Mouse (Mus musculus): ENCODE measurements around the gene Gm49361. TPM values are rescaled to one million over a fixed set of nuclear protein-coding genes. Genes with fewer than 3 reads are reported as not detected.

The Gm49361 gene
- total RNA-seq, 2 experiments from 2014 or later: 3.3 to 3.4 TPM

GRCm38 (mm10) chr14:57629595-57629994, 116.3 kb downstream of the Gm49361 start:
- DNase-seq (ENCODE audit: low spot score in 2 of 2): no peak

DNA sequence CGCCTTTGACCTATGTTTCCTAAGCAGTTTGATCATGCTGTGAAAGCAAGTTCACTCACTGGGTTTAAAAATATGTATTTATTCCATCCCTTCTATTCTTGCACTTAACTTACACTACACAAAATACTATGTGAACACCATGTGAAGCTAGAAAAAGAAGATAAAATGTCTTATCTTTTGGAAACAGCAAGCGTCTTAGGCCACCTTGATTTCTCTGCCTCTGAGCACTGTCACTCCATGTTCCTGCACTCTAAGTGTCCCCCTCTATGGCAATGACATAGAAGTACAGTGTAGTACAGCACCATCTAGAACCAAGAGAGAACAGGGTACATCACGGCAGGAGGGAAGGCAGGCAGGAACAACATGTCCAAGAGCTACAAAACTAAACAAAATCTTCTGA, 123.0 kb downstream of the Gm49361 start:
- no peak for DNase-seq (ENCODE audit: low spot score in 2 of 2)

GRCm38 (mm10) chr14:57621699-57622098, 124.2 kb downstream of the Gm49361 start:
- DNase-seq (ENCODE audit: low spot score in 2 of 2): no peak

DNA sequence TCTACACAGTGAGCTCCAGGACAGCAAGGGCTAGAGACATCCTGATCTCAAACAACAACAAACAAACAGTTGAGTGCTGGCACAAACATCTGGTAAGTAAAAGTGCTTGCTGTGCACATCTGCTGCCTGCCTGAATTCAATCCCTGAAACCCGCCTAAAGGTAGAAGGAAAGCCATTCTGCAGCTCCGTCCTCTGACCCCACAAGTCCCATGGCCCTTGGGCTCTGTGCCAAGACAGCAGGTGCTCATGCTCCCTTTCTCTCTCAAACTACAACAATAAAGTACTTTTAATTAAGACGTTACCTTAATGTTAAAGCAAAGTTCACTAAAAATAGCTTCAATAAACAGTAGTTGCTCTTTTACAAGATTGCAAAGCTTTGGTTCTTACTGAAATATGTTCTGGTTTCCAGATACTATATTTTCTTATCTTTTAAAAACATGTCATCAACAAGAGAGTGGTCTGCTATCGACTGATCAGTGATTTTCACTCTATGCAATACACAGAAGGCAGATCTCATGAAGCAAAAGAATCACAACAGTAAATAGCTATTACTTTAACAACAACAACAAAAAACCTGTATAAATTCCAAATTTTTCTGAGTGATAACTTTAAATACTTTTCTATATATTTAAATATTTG, 125.2 kb downstream of the Gm49361 start:
- no peak for DNase-seq (ENCODE audit: low spot score in 2 of 2)

- DNase-seq (ENCODE audit: low spot score in 2 of 2): no peak
Observed at GRCm38 (mm10) chr14:57619487-57619886, 126.4 kb downstream of the Gm49361 start.

DNA sequence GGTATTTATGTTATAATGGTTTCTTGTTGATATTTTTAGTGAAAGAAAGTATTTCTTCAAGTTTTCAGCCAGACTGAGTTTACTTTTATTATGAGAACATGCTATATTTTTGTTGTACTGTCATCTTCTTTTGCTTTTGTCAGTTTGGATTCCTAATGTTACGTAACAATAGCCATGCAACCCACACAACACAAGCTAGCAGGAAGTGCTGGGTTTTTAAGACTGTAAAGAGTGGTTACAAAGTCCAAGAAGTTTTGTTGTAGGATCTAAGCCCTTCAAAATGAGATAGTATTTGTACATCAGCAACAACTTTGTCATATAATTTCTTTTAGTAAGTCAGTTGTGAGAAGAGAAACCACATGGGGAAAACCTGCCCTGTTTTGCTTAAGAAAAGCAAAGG, 128.2 kb downstream of the Gm49361 start:
- no peak for DNase-seq (ENCODE audit: low spot score in 2 of 2)

DNA sequence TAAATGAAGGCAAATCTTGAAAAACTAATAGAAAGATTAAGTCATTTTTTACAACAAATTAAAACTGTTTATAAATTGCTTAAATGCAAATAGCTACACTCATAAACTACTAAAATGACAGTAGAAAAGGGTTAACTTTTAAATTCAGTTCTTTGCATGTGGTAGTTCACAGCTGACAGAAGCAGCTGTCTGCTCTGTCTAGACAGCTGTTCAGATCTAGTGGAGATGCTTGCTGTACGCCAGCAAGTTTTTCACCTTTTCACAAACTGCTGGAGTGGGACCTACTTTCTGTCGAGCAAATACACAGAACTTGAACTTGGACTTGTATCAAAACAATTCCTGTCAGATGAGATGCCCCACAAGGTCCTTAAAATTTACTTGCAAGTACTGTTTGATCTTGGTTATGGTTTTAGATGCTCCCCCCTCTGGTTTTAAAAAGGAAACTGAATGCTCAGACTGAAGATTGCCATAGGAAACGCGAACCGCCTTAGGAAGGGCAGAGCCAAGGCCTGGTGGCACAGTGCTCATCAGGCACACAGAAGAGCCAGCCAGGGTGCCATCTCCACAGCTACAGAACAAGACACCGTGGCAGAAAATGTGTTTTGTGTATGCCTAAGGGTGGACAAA, 129.5 kb downstream of the Gm49361 start:
- no peak for DNase-seq (ENCODE audit: low spot score in 2 of 2)

- DNase-seq (ENCODE audit: low spot score in 2 of 2): no peak
Observed at GRCm38 (mm10) chr14:57615828-57616227, 130.1 kb downstream of the Gm49361 start.

DNA sequence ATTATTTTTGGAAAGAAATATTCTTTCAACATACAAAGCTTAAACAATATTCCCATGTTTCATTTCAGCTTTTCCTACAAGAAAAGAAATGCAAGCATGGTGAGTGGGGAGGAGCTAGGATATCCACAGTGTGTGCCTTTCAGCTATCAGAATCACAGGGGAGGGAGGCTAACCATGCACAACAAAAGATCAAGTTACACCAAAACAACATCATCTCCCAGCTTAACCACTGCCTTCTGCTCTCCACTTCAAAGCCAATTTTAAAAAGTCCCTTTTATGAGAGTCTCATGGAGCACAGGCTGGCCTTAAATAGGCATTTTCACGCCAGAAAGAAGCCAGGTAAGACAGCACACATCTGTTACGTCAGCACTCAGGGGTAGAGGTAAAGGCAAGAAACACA, 134.9 kb downstream of the Gm49361 start:
- no peak for DNase-seq (ENCODE audit: low spot score in 2 of 2)

- no peak for DNase-seq (ENCODE audit: low spot score in 2 of 2)
Observed at GRCm38 (mm10) chr14:57609816-57610329, 136.0 kb downstream of the Gm49361 start.

GRCm38 (mm10) chr14:57607500-57607899, 138.4 kb downstream of the Gm49361 start:
- DNase-seq (ENCODE audit: low spot score in 2 of 2): peak; percentile 95 to 99

DNA sequence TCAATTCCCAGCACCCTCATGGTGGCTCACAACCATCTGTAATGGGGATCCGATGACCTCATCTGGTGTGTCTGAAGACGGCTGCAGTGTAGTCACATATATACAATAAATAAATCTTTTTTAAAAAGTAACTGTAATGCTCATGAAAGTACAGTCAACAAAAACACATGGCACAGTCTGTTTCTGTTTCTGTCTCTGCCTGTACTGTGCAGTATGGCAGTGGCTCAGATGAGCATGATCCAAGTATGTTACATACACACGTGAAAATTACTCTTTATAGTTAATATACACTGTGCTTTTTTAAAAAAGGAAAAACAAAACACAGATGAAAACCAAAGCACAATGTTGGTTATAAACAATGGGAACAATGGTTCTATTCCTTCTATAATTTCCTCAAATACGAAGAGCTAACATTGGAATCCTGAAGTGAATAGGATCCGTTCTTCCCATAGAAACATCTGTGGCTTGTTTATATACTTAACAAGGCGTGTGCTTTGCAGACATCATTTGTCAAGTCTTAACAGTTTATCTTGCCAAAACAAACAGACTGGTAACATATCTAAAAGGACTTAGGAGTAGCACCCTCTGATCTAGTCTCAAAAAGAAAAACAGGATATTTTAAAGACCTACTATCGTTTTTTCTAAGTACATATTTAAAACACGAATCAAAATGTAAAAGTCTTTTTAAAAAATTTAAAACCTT, 139.1 kb downstream of the Gm49361 start:
- no peak for DNase-seq (ENCODE audit: low spot score in 2 of 2)

DNA sequence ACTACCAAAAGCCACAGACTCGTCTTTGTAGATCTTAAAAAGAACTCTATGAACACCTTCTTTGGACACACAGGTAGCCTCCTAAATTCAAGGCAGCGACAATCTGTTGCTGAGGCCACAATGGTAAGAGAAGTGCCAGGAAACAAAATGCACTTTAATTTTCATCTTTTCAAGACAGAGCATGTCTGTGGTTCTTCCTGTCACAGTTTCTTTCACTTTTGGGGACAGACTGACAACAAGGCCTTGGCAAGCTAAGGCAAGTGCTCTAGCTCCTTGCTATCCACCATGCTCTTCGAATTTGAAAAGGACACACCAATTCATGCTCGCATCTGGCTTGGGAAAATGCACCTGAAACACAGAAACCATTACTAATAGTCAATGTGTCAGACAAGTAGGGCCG, 152.6 kb downstream of the Gm49361 start:
- DNase-seq (ENCODE audit: low spot score in 2 of 2): no peak

Other genes starting within 250 kb of the Gm49361 start
- gene Il17d, start 221.3 kb downstream of the Gm49361 start, total RNA-seq (2021): 1 to 10 TPM; 2.8 to 3.6 TPM
- 10 to 100 TPM; 24.6 to 28.4 TPM for gene Eef1akmt1, start 174.5 kb downstream of the Gm49361 start, total RNA-seq (2021)
- gene Xpo4, start 80.7 kb downstream of the Gm49361 start, total RNA-seq (2021): 10 to 100 TPM; 22.5 to 32.7 TPM
- gene Lats2, start 12.3 kb upstream of the Gm49361 start, total RNA-seq (2021): 10 to 100 TPM; 38.1 to 54.2 TPM
- 10 to 100 TPM; 54.9 to 64.2 TPM for gene Sap18, start 52.1 kb upstream of the Gm49361 start, total RNA-seq (2021)
- under 1 TPM; 0.23 to 0.26 TPM for gene Ska3, start 80.1 kb upstream of the Gm49361 start, total RNA-seq (2021)
- 10 to 100 TPM; 95.9 to 97.7 TPM for gene Mrpl57, start 80.1 kb upstream of the Gm49361 start, total RNA-seq (2021)
- 10 to 100 TPM; 25.6 to 40.2 TPM for gene Zdhhc20, start 144.2 kb upstream of the Gm49361 start, total RNA-seq (2021)